Mouse (Mus musculus) heart, embryonic 16.5 days (tissue): ENCODE measurements around the gene Icam1. TPM values are rescaled to one million over a fixed set of nuclear protein-coding genes. Genes with fewer than 3 reads are reported as not detected.
"Not testable (repeated sequence)": the region's sequence is repeated elsewhere in the genome, so short reads cannot be mapped to it uniquely, and the experiment has no call there.

ENCODE experiments used
- ATAC-seq: fragments of 200-750 bp; cut with Nextera tagmentation; replicated peaks from 2 replicates; pipeline ENCODE4 v1.8.0; 2017; ENCODE audit warnings: moderate number of reproducible peaks; ENCODE audit not compliant: insufficient read depth, low FRiP score; ENCODE audit errors: extremely low read depth
- H3K27ac ChIP-seq: fragments of 300-500 bp; sonication (generic); 2 replicates; pipeline ENCODE4 v1.5.1; 2014; ENCODE audit warnings: mild to moderate bottlenecking, low read length, control low read depth, moderate library complexity
- H3K27me3 ChIP-seq: fragments of 300-500 bp; sonication (generic); 2 replicates; pipeline ENCODE4 v1.6.1; 2014; ENCODE audit warnings: low read length, mixed read lengths; ENCODE audit not compliant: control insufficient read depth, insufficient read depth
- H3K36me3 ChIP-seq: fragments of 300-500 bp; sonication (generic); 2 replicates; pipeline ENCODE4 v1.6.1; 2014; ENCODE audit not compliant: control insufficient read depth, insufficient read depth
- H3K4me1 ChIP-seq: fragments of 300-500 bp; sonication (generic); 2 replicates; pipeline ENCODE4 v1.6.1; 2014; ENCODE audit warnings: low read length, mixed read lengths; ENCODE audit not compliant: control insufficient read depth, insufficient read depth
- H3K4me2 ChIP-seq: fragments of 300-500 bp; sonication (generic); 2 replicates; pipeline ENCODE4 v1.6.1; 2014; ENCODE audit warnings: low read depth, mild to moderate bottlenecking, control low read depth, low read length
- H3K4me3 ChIP-seq: fragments of 300-500 bp; sonication (generic); 2 replicates; pipeline ENCODE4 v1.5.1; 2014; ENCODE audit warnings: mild to moderate bottlenecking, control low read depth, low read length
- H3K9ac ChIP-seq: fragments of 300-500 bp; sonication (generic); 2 replicates; pipeline ENCODE4 v1.6.1; 2014; ENCODE audit warnings: low read length, control low read depth
- H3K9me3 ChIP-seq: fragments of 300-500 bp; sonication (generic); replicated peaks from 2 replicates; pipeline ENCODE4 v1.6.1; 2016; ENCODE audit warnings: low read length; ENCODE audit not compliant: control insufficient read depth
- WGBS: fragments of 180-500 bp; shearing (Covaris S2); extraction: QIAGEN DNeasy Blood & Tissue Kit; methylation state at CpG from one replicate; pipeline ENCODE4 v1.1.7; 2014; 5-methylcytosine and 5-hydroxymethylcytosine counted together
- polyA plus RNA-seq: library from polyadenylated mRNA; unstranded; fragments of >200 nt; fragmentation: Nextera tagmentation; extraction: Ambion mirVana; gene quantifications from 2 replicates; pipeline ENCODE4 v1.2.1, GENCODE M21; 2015

The Icam1 gene
- polyA plus RNA-seq, 1 experiment from 2014 or later: 29.6 TPM

GRCm38 (mm10) chr9:20987953-20988352 is 27.8 kb upstream of the Icam1 start:
- no peak overlapping the region for H3K9ac ChIP-seq
- no peak overlapping the region; the same call in 1 of the 2 replicates for H3K27ac ChIP-seq
- H3K27me3 ChIP-seq: no peaks in the 10 kb centered on the region; the same call in 1 of the 2 replicates
- H3K4me2 ChIP-seq: no peak overlapping the region
- WGBS: 20% methylated on average over 7 of the region's 7 CpGs
- H3K4me3 ChIP-seq: no peak overlapping the region
- H3K4me1 ChIP-seq: no peaks in the 10 kb centered on the region
- no peaks in the 10 kb centered on the region for H3K36me3 ChIP-seq
- H3K9me3 ChIP-seq: no peaks in the 10 kb centered on the region
- ATAC-seq: peak; percentile 30; the same call in 1 of the 2 replicates

GRCm38 (mm10) chr9:20990861-20991260 is 24.9 kb upstream of the Icam1 start:
- H3K9ac ChIP-seq: no peak overlapping the region
- 0 out of 2 replicates have a peak, but pooled peaks have one; percentile 24 for ATAC-seq
- no peaks in the 10 kb centered on the region for H3K36me3 ChIP-seq
- peak overlapping the region; percentile 46 for H3K4me2 ChIP-seq
- no peaks in the 10 kb centered on the region for H3K9me3 ChIP-seq
- no peaks in the 10 kb centered on the region; the same call in 1 of the 2 replicates for H3K27me3 ChIP-seq
- peak overlapping the region; percentile 12; the same call in 1 of the 2 replicates for H3K4me3 ChIP-seq
- no peaks in the 10 kb centered on the region for H3K4me1 ChIP-seq
- WGBS: 8% methylated on average over 10 of the region's 10 CpGs
- H3K27ac ChIP-seq: no peak overlapping the region

- ATAC-seq: no peak
- Histone ChIP-seq H3K27ac (no peak overlapping the region), H3K4me3 (no peak overlapping the region), H3K36me3 (no peaks in the 10 kb centered on the region), H3K4me1 (no peaks in the 10 kb centered on the region), H3K9me3 (no peaks in the 10 kb centered on the region), H3K4me2 (no peak overlapping the region), H3K9ac (no peak overlapping the region), H3K27me3 (no peaks in the 10 kb centered on the region; the same call in 1 of the 2 replicates)
- WGBS: 92% methylated on average over 4 of the region's 4 CpGs
Measured at GRCm38 (mm10) chr9:20991587-20991986, 24.2 kb upstream of the Icam1 start.

- H3K27me3 ChIP-seq: no peaks in the 10 kb centered on the region; the same call in 1 of the 2 replicates
- H3K4me3 ChIP-seq: no peak overlapping the region
- no peak overlapping the region for H3K9ac ChIP-seq
- 51% methylated on average over 5 of the region's 5 CpGs for WGBS
- H3K9me3 ChIP-seq: no peaks in the 10 kb centered on the region
- ATAC-seq: no peak
- H3K4me1 ChIP-seq: no peaks in the 10 kb centered on the region
- no peak overlapping the region for H3K4me2 ChIP-seq
- no peak overlapping the region for H3K27ac ChIP-seq
- no peaks in the 10 kb centered on the region for H3K36me3 ChIP-seq
Measured at GRCm38 (mm10) chr9:20993165-20993898, 22.5 kb upstream of the Icam1 start.

- Histone ChIP-seq H3K4me1 (no peaks in the 10 kb centered on the region), H3K4me2 (no peak overlapping the region), H3K36me3 (no peaks in the 10 kb centered on the region), H3K27me3 (no peaks in the 10 kb centered on the region), H3K9me3 (no peaks in the 10 kb centered on the region), H3K9ac (no peak overlapping the region), H3K27ac (no peak overlapping the region), H3K4me3 (no peak overlapping the region)
- WGBS: 79% methylated on average over 3 of the region's 3 CpGs
- ATAC-seq: no peak
Measured at GRCm38 (mm10) chr9:20995069-20995468, 20.7 kb upstream of the Icam1 start.

GRCm38 (mm10) chr9:20997065-20997464 is 18.7 kb upstream of the Icam1 start:
- no peak for ATAC-seq
- Histone ChIP-seq H3K9ac (no peak overlapping the region), H3K27me3 (no peaks in the 10 kb centered on the region), H3K4me3 (no peak overlapping the region), H3K4me1 (0 out of 2 replicates have a peak, but pooled peaks cover 2% of the 10 kb centered on the region), H3K27ac (no peak overlapping the region), H3K36me3 (no peaks in the 10 kb centered on the region), H3K9me3 (no peaks in the 10 kb centered on the region), H3K4me2 (no peak overlapping the region)
- WGBS: 79% methylated on average over 8 of the region's 8 CpGs

GRCm38 (mm10) chr9:20998337-20998736 is 17.4 kb upstream of the Icam1 start:
- not testable (repeated sequence) for H3K4me1 ChIP-seq, H3K36me3 ChIP-seq, H3K4me3 ChIP-seq, H3K4me2 ChIP-seq, ATAC-seq, H3K9ac ChIP-seq, H3K27me3 ChIP-seq, H3K9me3 ChIP-seq, H3K27ac ChIP-seq
- 71% methylated on average over 1 of the region's 1 CpGs for WGBS

- H3K4me2 ChIP-seq: no peak overlapping the region
- no peak overlapping the region for H3K9ac ChIP-seq
- H3K36me3 ChIP-seq: peaks cover 8% of the 10 kb centered on the region
- no peaks in the 10 kb centered on the region for H3K9me3 ChIP-seq
- no peaks in the 10 kb centered on the region for H3K27me3 ChIP-seq
- H3K27ac ChIP-seq: no peak overlapping the region
- H3K4me3 ChIP-seq: no peak overlapping the region
- H3K4me1 ChIP-seq: peaks cover 5% of the 10 kb centered on the region; the same call in 1 of the 2 replicates
- ATAC-seq: no peak
Measured at GRCm38 (mm10) chr9:21000811-21001210, 15.0 kb upstream of the Icam1 start.

GRCm38 (mm10) chr9:21001651-21002200 is 14.1 kb upstream of the Icam1 start:
- Histone ChIP-seq H3K4me1 (peaks cover 5% of the 10 kb centered on the region; the same call in 1 of the 2 replicates), H3K4me2 (no peak overlapping the region), H3K27me3 (no peaks in the 10 kb centered on the region), H3K27ac (no peak overlapping the region), H3K9ac (no peak overlapping the region), H3K36me3 (peaks cover 15% of the 10 kb centered on the region), H3K9me3 (no peaks in the 10 kb centered on the region), H3K4me3 (no peak overlapping the region)
- ATAC-seq: no peak
- WGBS: 63% methylated on average over 6 of the region's 6 CpGs
